Mouse (Mus musculus) C2C12 (cell line): ENCODE measurements around the gene Muc1.

Experiments
- CTCF ChIP-seq: IDR thresholded peaks from one replicate; pipeline ENCODE4 v1.5.1; 2011; ENCODE audit not compliant: control insufficient read depth, insufficient read depth, insufficient read length
- MAX ChIP-seq: IDR thresholded peaks from one replicate; pipeline ENCODE4 v1.6.1; 2011; ENCODE audit warnings: mild to moderate bottlenecking, control low read depth
- MYOG ChIP-seq: IDR thresholded peaks from one replicate; pipeline ENCODE4 v1.6.1; 2011; ENCODE audit not compliant: control insufficient read depth, insufficient read length; ENCODE audit errors: extremely low read depth
- USF1 ChIP-seq: IDR thresholded peaks from one replicate; pipeline ENCODE4 v1.6.1; 2011; ENCODE audit warnings: low read depth, mild to moderate bottlenecking, control low read depth, moderate library complexity

GRCm38 (mm10) chr3:89262417-89262816 lies 33.6 kb downstream of the Muc1 start:
- no peak for TF ChIP-seq CTCF
- no peak for TF ChIP-seq MAX
- TF ChIP-seq USF1: no peak
- TF ChIP-seq MYOG: no peak
